Mouse (Mus musculus): ENCODE measurements around the gene Dnm1.
A peak's percentile ranks its signal among the peaks of the same experiment; 100 is the strongest.

The Dnm1 gene

DNA sequence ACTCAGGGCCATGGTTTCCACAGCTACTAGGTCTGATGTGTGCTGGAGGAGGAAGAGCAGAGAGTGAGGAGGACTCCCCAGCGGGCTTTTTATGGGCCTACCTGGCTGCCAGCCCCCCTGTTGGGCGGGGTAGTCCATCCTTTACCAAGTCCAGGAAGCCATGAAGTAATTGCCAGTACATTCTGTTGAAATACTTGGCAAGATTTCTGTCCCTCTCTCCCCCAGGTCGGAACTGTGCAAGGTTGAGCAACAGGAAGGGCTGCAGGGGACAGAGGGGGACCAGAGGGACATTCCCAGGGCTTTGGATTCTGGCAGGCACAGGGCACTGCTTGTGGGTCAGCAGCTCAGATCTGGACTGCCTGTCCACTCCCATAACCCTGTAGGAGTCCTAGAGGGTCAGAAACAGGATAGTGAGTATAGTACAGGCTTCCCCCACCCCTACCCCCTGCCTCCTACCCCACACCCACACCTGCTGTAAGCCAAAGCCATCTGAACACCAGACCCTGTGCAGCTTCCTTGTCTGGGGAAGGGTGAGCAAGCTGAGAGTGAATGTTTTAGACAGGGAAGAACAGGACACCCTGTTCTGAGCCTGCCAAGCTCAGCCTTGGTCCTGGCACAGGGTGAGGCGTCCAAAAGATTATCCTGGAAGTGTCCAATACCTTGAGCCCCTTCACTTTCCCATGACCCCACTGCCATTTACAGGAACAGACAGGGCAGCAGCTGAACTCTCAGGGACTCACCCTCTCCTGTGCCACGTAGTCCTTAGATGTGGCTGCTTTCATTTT is 34.8 kb upstream of the Dnm1 start, which contains the start of gene Lcn2:
Gene Lcn2, minus strand, starts transcription at position 547 of the 785 bp plus-strand sequence.
- Histone ChIP-seq H3K36me3 (ENCODE audit: insufficient read depth, low read length) (no peaks in the 10 kb centered on the region), H3K4me3 (replicated peaks; ENCODE audit: low read length) (no peak within 1 kb of the TSS), H3K9me3 (ENCODE audit: low read length) (peaks cover 8% of the 10 kb centered on the region; the same call in 1 of the 2 replicates), H3K27me3 (ENCODE audit: insufficient read depth, low read length) (peaks cover 35% of the 10 kb centered on the region), H3K4me1 (replicated peaks; ENCODE audit: low read depth, low read length) (peaks cover 26% of the 10 kb centered on the region)
- TF ChIP-seq NANOG (IDR thresholded peaks at IDR 0.05; ENCODE audit: borderline replicate concordance, low read length): no peak
- TF ChIP-seq CTCF (conservative IDR thresholded peaks at IDR 0.05; ENCODE audit: low read length): no peak
- TF ChIP-seq POU5F1 (IDR thresholded peaks at IDR 0.05; ENCODE audit: borderline replicate concordance, low read length): no peak

DNA sequence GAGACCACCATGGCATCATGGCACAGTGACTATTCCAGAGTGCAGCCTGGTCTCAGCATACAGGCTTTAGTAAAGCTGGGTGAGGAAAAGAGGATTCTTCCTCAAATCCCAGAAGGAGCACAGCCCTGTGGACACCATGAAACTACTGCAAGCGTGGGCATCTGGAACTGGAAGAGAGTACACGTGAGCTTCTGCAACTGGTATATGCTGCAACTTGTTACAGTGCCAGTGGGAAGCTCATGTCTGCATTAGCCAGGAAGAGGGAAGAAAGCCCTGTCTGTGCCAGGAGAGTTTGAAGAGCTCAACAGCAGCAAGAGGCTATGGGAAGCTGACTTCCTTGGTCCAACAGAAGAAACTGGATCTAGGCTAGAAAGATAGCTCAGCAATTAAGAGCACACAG is 29.6 kb upstream of the Dnm1 start:
- peaks cover 68% of the 10 kb centered on the region for H3K27me3 ChIP-seq (ENCODE audit: insufficient read depth, low read length)
- TF ChIP-seq CTCF (conservative IDR thresholded peaks at IDR 0.05; ENCODE audit: low read length): no peak
- H3K4me3 ChIP-seq (replicated peaks; ENCODE audit: low read length): no peak overlapping the region
- peaks cover 7% of the 10 kb centered on the region; the same call in 1 of the 2 replicates for H3K9me3 ChIP-seq (ENCODE audit: low read length)
- H3K36me3 ChIP-seq (ENCODE audit: insufficient read depth, low read length): peaks cover 23% of the 10 kb centered on the region
- peaks cover 17% of the 10 kb centered on the region for H3K4me1 ChIP-seq (replicated peaks; ENCODE audit: low read depth, low read length)

DNA sequence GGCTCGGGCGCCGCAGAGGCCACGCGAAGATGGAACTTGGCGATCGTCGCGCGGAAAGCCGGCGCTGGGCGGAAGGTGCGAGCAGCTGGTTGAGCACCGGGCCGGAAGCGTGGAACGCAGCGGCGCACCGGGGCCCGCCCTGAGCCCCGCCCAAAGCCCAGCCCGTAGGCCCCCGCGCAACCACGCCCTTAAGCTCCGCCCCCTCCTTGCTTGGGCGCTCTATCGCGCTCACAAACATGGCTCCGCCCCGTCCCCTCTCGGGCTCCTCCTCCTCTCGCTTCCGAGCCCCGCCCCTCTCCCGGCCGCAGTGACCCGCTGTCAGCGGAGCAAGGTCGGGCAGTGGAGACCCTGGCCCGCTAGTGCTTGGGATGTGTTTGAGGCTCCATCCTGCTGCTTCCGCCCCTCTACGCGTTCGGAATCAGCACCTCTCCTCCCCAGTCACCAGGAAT is 28.7 kb upstream of the Dnm1 start, which contains the start of gene 1110008P14Rik:
Gene 1110008P14Rik, minus strand, starts transcription at position 164 of the 449 bp plus-strand sequence.
- Histone ChIP-seq H3K27me3 (ENCODE audit: insufficient read depth, low read length) (peaks cover 66% of the 10 kb centered on the region), H3K4me1 (replicated peaks; ENCODE audit: low read depth, low read length) (peaks cover 17% of the 10 kb centered on the region), H3K36me3 (ENCODE audit: insufficient read depth, low read length) (peaks cover 31% of the 10 kb centered on the region), H3K9me3 (ENCODE audit: low read length) (peaks cover 7% of the 10 kb centered on the region; the same call in 1 of the 2 replicates), H3K4me3 (replicated peaks; ENCODE audit: low read length) (peak within 1 kb of the TSS; percentile 93)
- TF ChIP-seq POU5F1 (IDR thresholded peaks at IDR 0.05; ENCODE audit: borderline replicate concordance, low read length) (no peak), CTCF (conservative IDR thresholded peaks at IDR 0.05; ENCODE audit: low read length) (no peak), NANOG (IDR thresholded peaks at IDR 0.05; ENCODE audit: borderline replicate concordance, low read length) (no peak)

DNA sequence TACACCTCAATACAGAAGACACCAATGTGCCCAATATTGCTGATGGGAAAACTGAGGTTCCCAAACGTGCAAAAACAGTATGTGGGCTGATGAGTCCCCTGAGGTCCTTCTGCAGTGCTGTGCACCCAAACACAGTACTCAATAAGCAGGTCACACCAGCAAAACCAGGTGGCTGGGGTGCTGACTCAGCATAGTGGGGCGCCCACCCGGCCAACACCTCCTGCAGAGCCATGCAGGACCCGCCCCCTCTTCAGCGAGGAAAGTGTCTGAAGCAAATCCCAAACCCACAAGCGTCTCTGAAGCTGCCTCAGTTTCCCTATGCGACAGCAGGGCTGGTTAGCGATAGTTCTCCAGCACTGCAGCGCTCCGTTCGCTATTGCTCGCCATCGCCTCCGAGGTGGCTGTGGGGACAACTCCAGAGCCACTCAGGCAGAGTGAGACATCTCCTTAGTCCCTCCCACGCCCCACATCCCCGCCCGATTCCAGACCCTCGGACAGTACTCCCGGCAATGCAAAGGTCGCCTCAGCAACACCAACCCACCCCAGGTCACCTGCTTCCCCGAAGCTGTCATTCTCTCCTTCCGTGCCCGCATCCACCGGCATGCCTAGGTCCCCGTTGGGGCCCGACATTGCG is 28.1 kb upstream of the Dnm1 start:
- peak overlapping the region; percentile 93 for H3K4me3 ChIP-seq (replicated peaks; ENCODE audit: low read length)
- H3K4me1 ChIP-seq (replicated peaks; ENCODE audit: low read depth, low read length): peaks cover 17% of the 10 kb centered on the region
- no peak for TF ChIP-seq NANOG (IDR thresholded peaks at IDR 0.05; ENCODE audit: borderline replicate concordance, low read length)
- peaks cover 37% of the 10 kb centered on the region for H3K36me3 ChIP-seq (ENCODE audit: insufficient read depth, low read length)
- peaks cover 7% of the 10 kb centered on the region; the same call in 1 of the 2 replicates for H3K9me3 ChIP-seq (ENCODE audit: low read length)
- H3K27me3 ChIP-seq (ENCODE audit: insufficient read depth, low read length): peaks cover 61% of the 10 kb centered on the region

DNA sequence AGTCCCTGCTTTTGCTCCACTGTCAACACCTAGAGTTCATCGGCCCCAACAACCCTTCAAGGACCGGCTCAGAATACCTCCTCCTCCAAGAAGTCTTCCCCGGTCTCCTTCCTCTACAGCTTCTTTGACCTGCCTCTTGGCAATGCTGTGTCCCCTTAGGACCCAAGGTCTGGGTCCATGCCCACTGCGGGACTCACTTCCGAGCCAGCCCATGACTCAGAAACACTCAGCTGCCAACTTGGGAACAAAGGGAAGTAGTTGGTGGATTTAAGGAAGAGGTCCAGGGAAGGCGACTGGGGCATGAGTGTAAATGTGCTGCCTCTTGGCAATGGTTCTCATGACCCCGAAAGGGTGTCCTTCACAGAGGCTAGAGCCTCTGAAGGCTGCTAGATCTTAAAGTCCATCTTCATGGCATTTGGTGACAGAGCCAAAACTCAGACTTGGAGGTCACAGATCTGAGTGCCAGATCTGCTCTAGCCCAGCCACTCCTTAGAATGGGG is 26.9 kb upstream of the Dnm1 start:
- H3K4me3 ChIP-seq (replicated peaks; ENCODE audit: low read length): no peak overlapping the region
- H3K36me3 ChIP-seq (ENCODE audit: insufficient read depth, low read length): peaks cover 49% of the 10 kb centered on the region
- H3K4me1 ChIP-seq (replicated peaks; ENCODE audit: low read depth, low read length): peaks cover 25% of the 10 kb centered on the region
- peaks cover 56% of the 10 kb centered on the region for H3K27me3 ChIP-seq (ENCODE audit: insufficient read depth, low read length)
- no peak for TF ChIP-seq CTCF (conservative IDR thresholded peaks at IDR 0.05; ENCODE audit: low read length)
- no peak for TF ChIP-seq POU5F1 (IDR thresholded peaks at IDR 0.05; ENCODE audit: borderline replicate concordance, low read length)
- no peak for TF ChIP-seq NANOG (IDR thresholded peaks at IDR 0.05; ENCODE audit: borderline replicate concordance, low read length)
- no peaks in the 10 kb centered on the region for H3K9me3 ChIP-seq (ENCODE audit: low read length)

DNA sequence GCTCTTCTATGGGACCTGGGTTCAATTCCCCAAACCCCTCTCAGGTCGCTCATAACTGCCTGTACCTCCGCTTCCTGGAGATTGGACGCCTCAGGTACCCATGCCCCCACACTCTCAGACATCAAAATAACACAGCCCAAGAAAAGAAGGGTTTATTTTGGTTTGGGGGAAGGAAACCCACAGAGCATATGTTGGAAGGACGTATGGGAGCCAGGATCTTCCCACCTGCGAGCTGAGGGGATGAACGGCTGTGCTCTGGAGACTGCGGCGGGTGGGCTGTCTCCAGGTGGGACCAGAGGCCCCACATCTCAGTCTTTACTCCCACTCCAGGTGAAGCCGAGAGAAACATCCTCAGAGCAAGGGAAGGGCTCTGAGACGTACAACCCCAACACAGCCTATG is 23.8 kb upstream of the Dnm1 start:
- Histone ChIP-seq H3K4me3 (replicated peaks; ENCODE audit: low read length) (no peak overlapping the region), H3K9me3 (ENCODE audit: low read length) (no peaks in the 10 kb centered on the region), H3K27me3 (ENCODE audit: insufficient read depth, low read length) (peaks cover 27% of the 10 kb centered on the region), H3K4me1 (replicated peaks; ENCODE audit: low read depth, low read length) (peaks cover 34% of the 10 kb centered on the region), H3K36me3 (ENCODE audit: insufficient read depth, low read length) (peaks cover 67% of the 10 kb centered on the region)
- TF ChIP-seq NANOG (IDR thresholded peaks at IDR 0.05; ENCODE audit: borderline replicate concordance, low read length) (no peak), POU5F1 (IDR thresholded peaks at IDR 0.05; ENCODE audit: borderline replicate concordance, low read length) (no peak), CTCF (conservative IDR thresholded peaks at IDR 0.05; ENCODE audit: low read length) (no peak)

DNA sequence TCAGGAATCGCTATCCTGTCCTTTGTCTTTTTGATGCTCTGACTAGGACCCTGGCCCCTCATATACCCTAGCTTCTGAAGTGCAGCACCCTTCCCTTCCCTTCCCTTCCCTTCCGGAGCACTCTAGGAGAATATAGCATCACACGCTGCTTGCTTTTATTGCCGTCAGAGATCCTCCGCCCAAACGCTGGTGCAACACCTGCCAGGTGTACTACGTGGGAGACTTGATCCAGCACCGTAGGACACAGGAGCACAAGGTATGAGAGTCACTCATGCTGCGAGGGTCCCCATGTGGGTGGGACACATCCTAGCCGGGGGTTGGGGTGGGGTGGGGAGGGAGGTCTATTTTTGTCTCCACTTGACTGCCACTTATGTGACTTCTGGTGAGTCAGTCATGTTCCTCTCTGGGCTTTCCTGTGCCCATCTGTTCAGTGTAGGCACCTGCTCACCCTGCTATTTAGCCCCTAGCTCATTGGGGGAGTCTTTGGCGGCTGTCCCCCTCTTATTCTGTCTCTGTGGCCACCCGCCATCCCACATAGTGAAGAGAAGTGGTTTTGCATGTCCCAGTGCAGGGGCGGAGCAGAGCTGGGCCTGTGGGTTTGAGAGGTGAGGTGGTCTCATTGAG is 22.3 kb upstream of the Dnm1 start:
- TF ChIP-seq CTCF (conservative IDR thresholded peaks at IDR 0.05; ENCODE audit: low read length): no peak
- Histone ChIP-seq H3K27me3 (ENCODE audit: insufficient read depth, low read length) (peaks cover 14% of the 10 kb centered on the region), H3K4me3 (replicated peaks; ENCODE audit: low read length) (no peak overlapping the region), H3K4me1 (replicated peaks; ENCODE audit: low read depth, low read length) (peaks cover 26% of the 10 kb centered on the region), H3K9me3 (ENCODE audit: low read length) (no peaks in the 10 kb centered on the region), H3K36me3 (ENCODE audit: insufficient read depth, low read length) (peaks cover 82% of the 10 kb centered on the region)

DNA sequence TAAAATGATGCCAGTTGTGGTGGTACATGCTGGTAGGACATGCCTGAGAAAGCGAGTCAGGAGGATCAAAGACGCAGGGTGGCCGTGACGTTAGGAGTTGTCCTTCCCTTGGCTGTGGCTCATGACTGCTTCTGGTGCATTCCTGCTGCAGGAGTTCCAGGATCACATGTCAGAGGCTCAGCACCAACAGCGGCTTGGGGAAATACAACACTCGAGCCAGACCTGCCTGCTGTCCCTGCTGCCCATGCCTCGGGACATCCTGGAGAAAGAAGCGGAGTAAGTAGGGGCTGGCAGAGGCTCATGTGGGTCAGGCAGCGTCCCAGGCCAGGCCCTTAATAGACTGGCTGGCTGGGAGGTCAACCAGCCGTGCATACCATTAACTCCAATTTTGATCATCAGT is 21.1 kb upstream of the Dnm1 start:
- H3K36me3 ChIP-seq (ENCODE audit: insufficient read depth, low read length): peaks cover 80% of the 10 kb centered on the region
- H3K4me1 ChIP-seq (replicated peaks; ENCODE audit: low read depth, low read length): peaks cover 26% of the 10 kb centered on the region
- peaks cover 2% of the 10 kb centered on the region for H3K27me3 ChIP-seq (ENCODE audit: insufficient read depth, low read length)
- no peaks in the 10 kb centered on the region for H3K9me3 ChIP-seq (ENCODE audit: low read length)
- TF ChIP-seq CTCF (conservative IDR thresholded peaks at IDR 0.05; ENCODE audit: low read length): no peak
- no peak for TF ChIP-seq NANOG (IDR thresholded peaks at IDR 0.05; ENCODE audit: borderline replicate concordance, low read length)
- no peak for TF ChIP-seq POU5F1 (IDR thresholded peaks at IDR 0.05; ENCODE audit: borderline replicate concordance, low read length)
- no peak overlapping the region for H3K4me3 ChIP-seq (replicated peaks; ENCODE audit: low read length)
